Mouse (Mus musculus) testis, adult 2 months (tissue): Measurements from ENCODE around the gene Pamr1.

Source experiments
- CTCF ChIP-seq: fragments of 200-500 bp; IDR thresholded peaks from 2 replicates; pipeline ENCODE4 v1.5.1; 2012; ENCODE audit warnings: low read depth, mild to moderate bottlenecking, inconsistent platforms, low read length, moderate library complexity; ENCODE audit not compliant: control insufficient read depth, insufficient read depth, insufficient replicate concordance
- POLR2A ChIP-seq: fragments of 200-500 bp; IDR thresholded peaks from 2 replicates; pipeline ENCODE4 v1.6.1; 2012; ENCODE audit warnings: low read depth, mild to moderate bottlenecking, inconsistent platforms, low read length, moderate library complexity; ENCODE audit not compliant: control insufficient read depth

GRCm38 (mm10) chr2:102657726-102658125 is 107.9 kb downstream of the Pamr1 start:
- TF ChIP-seq CTCF: no peak
- TF ChIP-seq POLR2A: no peak
